Mouse (Mus musculus) CH12.LX (cell line): Measurements from ENCODE around the gene Cwc25. TPM values are rescaled to one million over a fixed set of nuclear protein-coding genes. Genes with fewer than 3 reads are reported as not detected.

ENCODE experiments used
- DNase-seq: peaks from one replicate; pipeline ENCODE4 v3.0.0-alpha.2; 2013; ENCODE audit errors: extremely low read depth
- H3K27ac ChIP-seq: 2 replicates; pipeline ENCODE4 v1.5.1; 2012; ENCODE audit warnings: low read depth, mild to moderate bottlenecking, control low read depth, moderate library complexity; ENCODE audit not compliant: insufficient read depth
- H3K27me3 ChIP-seq: replicated peaks from 2 replicates; pipeline ENCODE3; 2012; ENCODE audit warnings: inconsistent platforms
- H3K36me3 ChIP-seq, 2 experiments: replicated peaks in 1 of 2; 2 replicates each; pipeline versions ENCODE3 to v1.6.1; 2012; ENCODE audit warnings: inconsistent platforms in 1 of 2, low read length in 1 of 2, mild to moderate bottlenecking in 1 of 2, mixed read lengths in 1 of 2, moderate library complexity in 1 of 2; ENCODE audit not compliant: control insufficient read depth in 1 of 2, insufficient read depth in 1 of 2
- H3K4me1 ChIP-seq, 2 experiments: 2 replicates each; pipeline ENCODE4 v1.6.1; 2012; ENCODE audit warnings: inconsistent platforms in 1 of 2, moderate library complexity in 1 of 2; ENCODE audit not compliant: insufficient read depth in 2 of 2, control insufficient read depth in 1 of 2
- H3K4me2 ChIP-seq: 2 replicates; pipeline ENCODE4 v1.6.1; 2012; ENCODE audit warnings: low read depth, mild to moderate bottlenecking, control low read depth; ENCODE audit not compliant: poor library complexity, insufficient read depth, severe bottlenecking
- H3K4me3 ChIP-seq, 3 experiments: fragments of 150-350 bp in 1 of 3; sonication (generic) in 1 of 3; replicated peaks in 1 of 3; 2 replicates each; pipeline versions ENCODE3 to v1.5.1; 2011 to 2012; ENCODE audit warnings: low read depth in 2 of 3, low read length in 2 of 3, mild to moderate bottlenecking in 2 of 3, moderate library complexity in 2 of 3, control low read depth in 1 of 3, improper control_type of control experiment in 1 of 3, inconsistent platforms in 1 of 3, mixed read lengths in 1 of 3; ENCODE audit not compliant: poor library complexity in 1 of 3
- H3K79me2 ChIP-seq: replicated peaks from 2 replicates; pipeline ENCODE4 v1.6.1; 2012; ENCODE audit warnings: mild to moderate bottlenecking, moderate library complexity; ENCODE audit not compliant: control insufficient read depth, poor library complexity, insufficient read depth, severe bottlenecking; ENCODE audit errors: extremely low read depth
- H3K9ac ChIP-seq: 2 replicates; pipeline ENCODE4 v1.6.1; 2012; ENCODE audit warnings: low read depth, mild to moderate bottlenecking, control low read depth, moderate library complexity; ENCODE audit not compliant: insufficient read depth
- H3K9me3 ChIP-seq: replicated peaks from 2 replicates; pipeline ENCODE3; 2012; ENCODE audit warnings: low read length, inconsistent platforms, mixed read lengths
- BHLHE40 ChIP-seq: IDR thresholded peaks from 2 replicates; pipeline ENCODE4 v1.6.1; 2011; ENCODE audit warnings: mild to moderate bottlenecking, low read depth, low read length, improper control_type of control experiment
- CHD2 ChIP-seq: IDR thresholded peaks from 2 replicates; pipeline ENCODE4 v1.6.1; 2011; ENCODE audit warnings: low read length, improper control_type of control experiment
- CTCF ChIP-seq, 2 experiments: IDR thresholded peaks in 1 of 2; conservative IDR thresholded peaks in 1 of 2; 2 replicates each; pipeline ENCODE4 v1.5.1; 2011 to 2012; ENCODE audit warnings: low read depth in 2 of 2, low read length in 2 of 2, improper control_type of control experiment in 1 of 2, inconsistent platforms in 1 of 2, mild to moderate bottlenecking in 1 of 2, moderate library complexity in 1 of 2
- IRF4 ChIP-seq: IDR thresholded peaks from 2 replicates; pipeline ENCODE4 v1.6.1; 2014; ENCODE audit warnings: low read depth, mild to moderate bottlenecking, inconsistent platforms, low read length, improper control_type of control experiment
- JUND ChIP-seq: conservative IDR thresholded peaks from 2 replicates; pipeline ENCODE4 v1.6.1; 2011; ENCODE audit warnings: low read depth, low read length, improper control_type of control experiment
- POLR2A ChIP-seq: IDR thresholded peaks from 2 replicates; pipeline ENCODE4 v1.6.1; 2011; ENCODE audit warnings: low read depth, mild to moderate bottlenecking, improper control_type of control experiment, low read length
- POLR2AphosphoS2 ChIP-seq: IDR thresholded peaks from 2 replicates; pipeline ENCODE4 v1.6.1; 2011; ENCODE audit warnings: low read depth, low read length, improper control_type of control experiment
- RAD21 ChIP-seq: IDR thresholded peaks from 2 replicates; pipeline ENCODE4 v1.6.1; 2011; ENCODE audit warnings: low read depth, mild to moderate bottlenecking, low read length, improper control_type of control experiment, moderate library complexity
- RCOR1 ChIP-seq: conservative IDR thresholded peaks from 2 replicates; pipeline ENCODE4 v1.6.1; 2012; ENCODE audit warnings: low read depth, mild to moderate bottlenecking, inconsistent platforms, low read length, improper control_type of control experiment
- SIN3A ChIP-seq: IDR thresholded peaks from 2 replicates; pipeline ENCODE4 v1.6.1; 2012; ENCODE audit warnings: low read length, improper control_type of control experiment, inconsistent platforms
- SMC3 ChIP-seq: IDR thresholded peaks from 2 replicates; pipeline ENCODE4 v1.6.1; 2011; ENCODE audit warnings: low read depth, low read length, improper control_type of control experiment
- TBP ChIP-seq: conservative IDR thresholded peaks from 2 replicates; pipeline ENCODE4 v1.6.1; 2011; ENCODE audit warnings: low read depth, low read length, improper control_type of control experiment
- TCF12 ChIP-seq: IDR thresholded peaks from 2 replicates; pipeline ENCODE4 v1.6.1; 2014; ENCODE audit warnings: low read depth, mild to moderate bottlenecking, inconsistent platforms, low read length, improper control_type of control experiment
- UBTF ChIP-seq: IDR thresholded peaks from 2 replicates; pipeline ENCODE4 v1.6.1; 2012; ENCODE audit warnings: low read depth, mild to moderate bottlenecking, inconsistent platforms, low read length, improper control_type of control experiment, moderate library complexity
- ZC3H11A ChIP-seq: IDR thresholded peaks from 2 replicates; pipeline ENCODE4 v1.6.1; 2012; ENCODE audit warnings: low read depth, mild to moderate bottlenecking, inconsistent platforms, low read length, improper control_type of control experiment
- ZNF384 ChIP-seq: IDR thresholded peaks from 2 replicates; pipeline ENCODE4 v1.6.1; 2012; ENCODE audit warnings: low read depth, low read length, improper control_type of control experiment, inconsistent platforms
- dilution Hi-C: fragments of 300-500 bp; cut with MboI; formaldehyde crosslinking; loops from 2 replicates; pipeline ENCODE4 v1.14.3; 2020; ENCODE audit warnings: low sequenced_read_pairs; ENCODE audit not compliant: extremely low pct_unique_long_range_greater_than_20kb, extremely low pct_ligation_motif_present
- in situ Hi-C: fragments of 300-500 bp; cut with MboI; formaldehyde crosslinking; loops from 3 replicates; pipeline ENCODE4 v1.14.3; 2019; ENCODE audit warnings: low sequenced_read_pairs, low pct_ligation_motif_present, low pct_unique_long_range_greater_than_20kb, mixed read lengths
- polyA plus RNA-seq: library from polyadenylated mRNA; unstranded; fragments of >175 nt; gene quantifications from 2 replicates; pipeline ENCODE4 v1.2.1, GENCODE M21; 2012; ENCODE audit warnings: low read depth; ENCODE audit not compliant: insufficient read length
- total RNA-seq, 2 experiments: library from RNA; depleted of rRNA; stranded (reverse); fragments of 300-350 nt in 1 of 2; fragments of >200 nt in 1 of 2; gene quantifications; 2 replicates each; pipeline ENCODE4 v1.2.3; 2012 to 2014

Gene Cwc25
- total and polyA plus RNA-seq, 3 experiments = 16.7 to 21.5 (median 19.6) TPM

DNA sequence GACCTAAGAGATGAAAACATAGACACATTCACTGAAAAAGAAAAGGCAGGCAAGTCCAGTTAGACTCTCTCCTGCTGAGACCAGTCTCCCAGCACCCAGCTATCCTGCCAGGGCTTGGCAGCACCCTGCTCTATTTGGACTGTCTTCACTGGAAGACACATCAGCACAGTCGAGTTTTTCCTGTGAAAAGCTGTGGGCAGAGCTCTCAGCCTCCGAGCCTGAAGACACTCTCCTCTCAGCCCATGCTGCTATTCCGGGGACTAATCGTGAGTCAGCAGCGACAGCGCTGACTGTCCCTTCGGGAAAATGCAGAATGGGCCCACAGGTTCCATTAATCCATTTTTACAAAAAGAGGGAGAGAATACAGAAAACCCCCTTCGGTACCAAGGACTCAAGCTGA is 13.1 kb downstream of the Cwc25 start:
- H3K36me3 ChIP-seq = peaks cover 77 to 89% of the 10 kb centered on the region in 2 experiments
- TF ChIP-seq ZC3H11A = no peak
- TF ChIP-seq SMC3 = no peak
- TF ChIP-seq BHLHE40 = no peak
- TF ChIP-seq CTCF (conservative IDR thresholded peaks at IDR 0.05 in 1 of 2, IDR thresholded peaks at IDR 0.05 in 1 of 2; ENCODE audit: low read depth in 2 of 2, low read length in 2 of 2) = no peak
- TF ChIP-seq POLR2AphosphoS2 = no peak
- TF ChIP-seq, all 38 proteins: peak for 0
- dilution Hi-C loops = no loop called here

DNA sequence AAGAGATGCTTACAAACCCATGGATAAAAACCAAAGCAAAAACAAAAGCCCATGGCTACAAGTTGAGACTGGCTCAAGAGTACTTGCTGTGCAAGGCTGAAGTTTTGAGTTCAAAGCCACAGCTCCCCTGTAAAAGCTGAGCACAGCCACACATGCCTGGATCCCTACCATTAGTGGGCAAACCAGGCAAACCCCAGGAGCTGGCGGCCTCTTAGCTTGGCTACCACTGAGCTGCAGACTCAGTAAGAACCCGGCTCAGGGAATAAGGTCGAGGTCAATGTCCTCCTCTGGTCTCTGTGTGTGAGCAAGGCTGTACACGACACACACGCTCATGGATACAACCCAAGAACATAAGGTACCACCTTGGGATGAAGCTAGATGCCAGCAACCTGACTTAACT is 17.9 kb downstream of the Cwc25 start:
- dilution Hi-C loops = no loop called here
- no peak overlapping the region for H3K9ac ChIP-seq

More for the DNA sequence above, 13.1 kb downstream of the Cwc25 start:
- Histone ChIP-seq H3K79me2 (no peaks in the 10 kb centered on the region), H3K9me3 (peaks cover 5% of the 10 kb centered on the region), H3K9ac (no peak overlapping the region), H3K27ac (no peak overlapping the region), H3K4me3 (no peak overlapping the region), H3K4me1 (no peaks in the 10 kb centered on the region), H3K4me2 (no peak overlapping the region), H3K27me3 (no peaks in the 10 kb centered on the region)
- no peak for DNase-seq
- in situ Hi-C loops = no loop called here

DNA sequence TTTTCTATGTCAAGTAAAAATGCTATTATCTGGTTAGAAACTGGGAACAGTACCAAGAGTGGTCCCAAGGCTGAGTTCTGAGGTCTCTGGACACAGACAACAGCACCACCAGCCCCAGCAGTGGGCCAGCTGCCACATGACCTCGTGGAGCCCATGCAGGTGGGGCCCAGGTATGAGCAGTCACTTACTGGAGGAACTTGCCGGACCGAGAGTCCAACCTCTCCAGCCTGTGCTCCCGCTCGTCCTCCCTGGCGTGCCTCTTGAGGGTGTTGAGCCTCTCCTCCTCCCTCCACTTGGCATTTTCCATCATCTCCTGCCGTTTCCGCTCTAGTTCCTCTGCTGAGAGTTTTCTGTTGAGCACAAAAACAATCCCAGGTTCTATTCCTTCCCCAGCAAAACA is 18.6 kb downstream of the Cwc25 start:
- in situ Hi-C loops (no loop called here), dilution Hi-C loops (no loop called here)
- Histone ChIP-seq H3K9me3 (peaks cover 5% of the 10 kb centered on the region), H3K79me2 (peaks cover 8% of the 10 kb centered on the region; the same call in 1 of the 2 replicates), H3K4me3 (no peak overlapping the region), H3K27ac (no peak overlapping the region), H3K4me1 (peaks cover 0 to 9% of the 10 kb centered on the region in 2 experiments; a peak in 2 of 4 replicates), H3K9ac (no peak overlapping the region), H3K36me3 (peaks cover 50 to 65% of the 10 kb centered on the region in 2 experiments), H3K4me2 (no peak overlapping the region), H3K27me3 (no peaks in the 10 kb centered on the region)
- no peak for DNase-seq
- TF ChIP-seq ZC3H11A (no peak), TBP (no peak), BHLHE40 (no peak), TCF12 (no peak), IRF4 (no peak), JUND (no peak), POLR2A (no peak), RAD21 (no peak), SMC3 (no peak), UBTF (no peak), ZNF384 (no peak), RCOR1 (no peak), CHD2 (no peak)

More for the DNA sequence above, 17.9 kb downstream of the Cwc25 start:
- DNase-seq = no peak
- Histone ChIP-seq H3K4me1 (peaks cover 0 to 3% of the 10 kb centered on the region in 2 experiments; a peak in 1 of 4 replicates), H3K27me3 (no peaks in the 10 kb centered on the region), H3K9me3 (peaks cover 5% of the 10 kb centered on the region), H3K4me2 (no peak overlapping the region), H3K27ac (no peak overlapping the region), H3K36me3 (peaks cover 58 to 73% of the 10 kb centered on the region in 2 experiments), H3K4me3 (no peak overlapping the region), H3K79me2 (peaks cover 4% of the 10 kb centered on the region; the same call in 1 of the 2 replicates)
- in situ Hi-C loops = no loop called here
- TF ChIP-seq SIN3A = no peak
